Mouse (Mus musculus) NIH3T3 (cell line): Measurements from ENCODE around the gene Itga9.
"Not testable (repeated sequence)": the region's sequence is repeated elsewhere in the genome, so short reads cannot be mapped to it uniquely, and the experiment has no call there.

Source experiments
- DNase-seq: peaks from one replicate; pipeline ENCODE4 v3.0.0-alpha.2; 2012; ENCODE audit warnings: low read depth

Gene Itga9

GRCm38 (mm10) chr9:118606148-118606816 lies at the start of gene Itga9:
Gene Itga9, plus strand, starts transcription at chr9:118606690.
- DNase-seq = peak; percentile 78

GRCm38 (mm10) chr9:118556951-118557780 lies 49.3 kb upstream of the Itga9 start:
- DNase-seq = no peak

GRCm38 (mm10) chr9:118563356-118563755 lies 43.1 kb upstream of the Itga9 start:
- no peak for DNase-seq

GRCm38 (mm10) chr9:118563866-118564265 lies 42.6 kb upstream of the Itga9 start:
- no peak for DNase-seq

GRCm38 (mm10) chr9:118564696-118565095 lies 41.8 kb upstream of the Itga9 start:
- no peak for DNase-seq

GRCm38 (mm10) chr9:118569328-118569727 lies 37.2 kb upstream of the Itga9 start:
- no peak for DNase-seq

- no peak for DNase-seq
These were observed 35.6 kb upstream of the Itga9 start for GRCm38 (mm10) chr9:118570865-118571264.

GRCm38 (mm10) chr9:118571701-118572100 lies 34.8 kb upstream of the Itga9 start:
- DNase-seq = no peak

- DNase-seq = no peak
These were observed 31.6 kb upstream of the Itga9 start for GRCm38 (mm10) chr9:118574911-118575310.

- no peak for DNase-seq
These were observed 26.1 kb upstream of the Itga9 start for GRCm38 (mm10) chr9:118580371-118580770.

- no peak for DNase-seq
These were observed 23.7 kb upstream of the Itga9 start for GRCm38 (mm10) chr9:118582757-118583156.

GRCm38 (mm10) chr9:118584838-118585237 lies 21.7 kb upstream of the Itga9 start:
- no peak for DNase-seq

- DNase-seq = no peak
These were observed 20.5 kb upstream of the Itga9 start for GRCm38 (mm10) chr9:118585998-118586397.

- DNase-seq = no peak
These were observed 19.4 kb upstream of the Itga9 start for GRCm38 (mm10) chr9:118587115-118587514.

GRCm38 (mm10) chr9:118589249-118589648 lies 17.2 kb upstream of the Itga9 start:
- DNase-seq = peak; percentile 62

GRCm38 (mm10) chr9:118590230-118590629 lies 16.3 kb upstream of the Itga9 start:
- no peak for DNase-seq

GRCm38 (mm10) chr9:118591633-118592032 lies 14.9 kb upstream of the Itga9 start:
- no peak for DNase-seq

GRCm38 (mm10) chr9:118592585-118593249 lies 13.8 kb upstream of the Itga9 start:
- no peak for DNase-seq

GRCm38 (mm10) chr9:118593443-118593842 lies 13.0 kb upstream of the Itga9 start:
- no peak for DNase-seq

- DNase-seq = no peak
These were observed 9.7 kb upstream of the Itga9 start for GRCm38 (mm10) chr9:118596767-118597166.

GRCm38 (mm10) chr9:118600393-118600792 lies 6.1 kb upstream of the Itga9 start:
- not testable (repeated sequence) for DNase-seq

- DNase-seq = no peak
These were observed 3.9 kb upstream of the Itga9 start for GRCm38 (mm10) chr9:118602576-118602975.
